Mouse (Mus musculus) lung, embryonic 16.5 days (tissue): ENCODE measurements around the gene Fgf2. TPM values are rescaled to one million over a fixed set of nuclear protein-coding genes. Genes with fewer than 3 reads are reported as not detected.
A peak's percentile ranks its signal among the peaks of the same experiment; 100 is the strongest.

Experiments used
- ATAC-seq: fragments of 200-750 bp; cut with Nextera tagmentation; 2 replicates; pipeline ENCODE4 v1.8.0; 2017; ENCODE audit warnings: low read depth, mild to moderate bottlenecking, moderate library complexity
- H3K27ac ChIP-seq: fragments of 300-500 bp; sonication (generic); 2 replicates; pipeline ENCODE4 v1.5.1; 2014; ENCODE audit warnings: mild to moderate bottlenecking, control low read depth, low read length
- H3K27me3 ChIP-seq: fragments of 300-500 bp; sonication (generic); 2 replicates; pipeline ENCODE4 v1.6.1; 2014; ENCODE audit warnings: low read depth, low read length, mixed read lengths; ENCODE audit not compliant: control insufficient read depth, insufficient read depth
- H3K36me3 ChIP-seq: fragments of 300-500 bp; sonication (generic); 2 replicates; pipeline ENCODE4 v1.6.1; 2014; ENCODE audit warnings: low read length; ENCODE audit not compliant: control insufficient read depth, insufficient read depth
- H3K4me1 ChIP-seq: fragments of 300-500 bp; sonication (generic); replicated peaks from 2 replicates; pipeline ENCODE4 v1.6.1; 2014; ENCODE audit warnings: low read length, mixed read lengths; ENCODE audit not compliant: control insufficient read depth, insufficient read depth
- H3K4me2 ChIP-seq: fragments of 300-500 bp; sonication (generic); 2 replicates; pipeline ENCODE4 v1.6.1; 2014; ENCODE audit warnings: low read depth, low read length, control low read depth
- H3K4me3 ChIP-seq: fragments of 300-500 bp; sonication (generic); 2 replicates; pipeline ENCODE4 v1.5.1; 2014; ENCODE audit warnings: mild to moderate bottlenecking, low read length, control low read depth
- H3K9ac ChIP-seq: fragments of 300-500 bp; sonication (generic); 2 replicates; pipeline ENCODE4 v1.6.1; 2014; ENCODE audit warnings: low read length, control low read depth
- H3K9me3 ChIP-seq: fragments of 300-500 bp; sonication (generic); 2 replicates; pipeline ENCODE4 v1.6.1; 2016; ENCODE audit warnings: low read length; ENCODE audit not compliant: control insufficient read depth
- WGBS: fragments of 180-500 bp; shearing (Covaris S2); extraction: QIAGEN DNeasy Blood & Tissue Kit; methylation state at CpG from one replicate; pipeline ENCODE4 v1.1.7; 2014; 5-methylcytosine and 5-hydroxymethylcytosine counted together
- polyA plus RNA-seq: library from polyadenylated mRNA; unstranded; fragments of >200 nt; fragmentation: Nextera tagmentation; extraction: Ambion mirVana; gene quantifications from 2 replicates; pipeline ENCODE4 v1.2.1, GENCODE M21; 2015

Gene Fgf2
- polyA plus RNA-seq, 1 experiment from 2014 or later: 2.8 TPM

- Histone ChIP-seq H3K36me3 (no peaks in the 10 kb centered on the region), H3K9me3 (no peaks in the 10 kb centered on the region), H3K9ac (no peak overlapping the region), H3K4me2 (no peak overlapping the region), H3K4me1 (peaks cover 10% of the 10 kb centered on the region), H3K27me3 (no peaks in the 10 kb centered on the region), H3K27ac (peak overlapping the region; percentile 64), H3K4me3 (no peak overlapping the region)
- 87% methylated on average over 5 of the region's 5 CpGs for WGBS
- no peak for ATAC-seq
These were observed 48.9 kb downstream of the Fgf2 start for GRCm38 (mm10) chr3:37396930-37397608.

- peak overlapping the region; percentile 64 for H3K27ac ChIP-seq
- WGBS: 71% methylated on average over 3 of the region's 3 CpGs
- H3K36me3 ChIP-seq: no peaks in the 10 kb centered on the region
- H3K27me3 ChIP-seq: no peaks in the 10 kb centered on the region
- H3K9ac ChIP-seq: no peak overlapping the region
- no peak overlapping the region for H3K4me3 ChIP-seq
- no peak for ATAC-seq
- no peaks in the 10 kb centered on the region for H3K9me3 ChIP-seq
- no peak overlapping the region for H3K4me2 ChIP-seq
- peaks cover 10% of the 10 kb centered on the region for H3K4me1 ChIP-seq
These were observed 49.5 kb downstream of the Fgf2 start for GRCm38 (mm10) chr3:37397646-37398045.

DNA sequence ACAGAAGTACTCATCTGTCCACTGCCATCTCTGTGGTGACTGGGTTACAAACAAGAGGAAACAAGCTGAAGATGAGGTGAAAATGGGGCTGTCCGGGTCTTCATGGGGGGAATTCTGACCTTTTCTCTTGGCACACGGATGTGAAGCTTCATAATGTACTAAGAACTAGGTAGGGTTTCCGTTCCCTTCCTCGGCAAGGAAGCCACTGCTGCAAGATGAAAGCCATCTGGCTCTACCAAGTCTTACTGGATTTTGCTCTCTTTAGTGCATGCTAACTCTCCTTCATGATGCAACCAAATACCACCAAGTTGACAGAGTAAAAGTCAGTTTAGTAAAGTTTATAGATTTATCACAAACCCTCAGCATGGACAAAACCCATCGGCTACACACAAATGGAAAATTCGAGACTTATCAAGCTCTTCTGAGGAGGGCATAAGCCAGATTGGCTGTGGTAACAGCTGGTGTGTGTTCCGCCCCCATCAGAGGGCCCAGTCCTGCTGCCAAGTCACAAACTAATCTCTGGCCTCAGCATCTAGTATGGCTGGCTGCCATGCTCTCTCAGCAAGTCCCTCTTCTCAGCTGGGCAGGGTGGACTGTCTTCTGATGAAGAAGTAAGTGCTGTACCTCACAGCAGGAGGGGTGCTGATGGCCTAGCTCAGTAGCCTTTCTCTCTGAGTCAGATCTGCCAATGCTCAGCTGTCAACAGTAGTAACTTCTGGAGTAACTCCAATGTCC, 50.7 kb downstream of the Fgf2 start:
- H3K4me2 ChIP-seq: no peak overlapping the region
- H3K36me3 ChIP-seq: no peaks in the 10 kb centered on the region
- no peaks in the 10 kb centered on the region for H3K27me3 ChIP-seq
- H3K9ac ChIP-seq: no peak overlapping the region
- peaks cover 10% of the 10 kb centered on the region for H3K4me1 ChIP-seq
- H3K9me3 ChIP-seq: no peaks in the 10 kb centered on the region
- WGBS: 56% methylated on average over 7 of the region's 7 CpGs
- H3K4me3 ChIP-seq: no peak overlapping the region
- peak; percentile 92 for ATAC-seq
- H3K27ac ChIP-seq: peak overlapping the region; percentile 64

DNA sequence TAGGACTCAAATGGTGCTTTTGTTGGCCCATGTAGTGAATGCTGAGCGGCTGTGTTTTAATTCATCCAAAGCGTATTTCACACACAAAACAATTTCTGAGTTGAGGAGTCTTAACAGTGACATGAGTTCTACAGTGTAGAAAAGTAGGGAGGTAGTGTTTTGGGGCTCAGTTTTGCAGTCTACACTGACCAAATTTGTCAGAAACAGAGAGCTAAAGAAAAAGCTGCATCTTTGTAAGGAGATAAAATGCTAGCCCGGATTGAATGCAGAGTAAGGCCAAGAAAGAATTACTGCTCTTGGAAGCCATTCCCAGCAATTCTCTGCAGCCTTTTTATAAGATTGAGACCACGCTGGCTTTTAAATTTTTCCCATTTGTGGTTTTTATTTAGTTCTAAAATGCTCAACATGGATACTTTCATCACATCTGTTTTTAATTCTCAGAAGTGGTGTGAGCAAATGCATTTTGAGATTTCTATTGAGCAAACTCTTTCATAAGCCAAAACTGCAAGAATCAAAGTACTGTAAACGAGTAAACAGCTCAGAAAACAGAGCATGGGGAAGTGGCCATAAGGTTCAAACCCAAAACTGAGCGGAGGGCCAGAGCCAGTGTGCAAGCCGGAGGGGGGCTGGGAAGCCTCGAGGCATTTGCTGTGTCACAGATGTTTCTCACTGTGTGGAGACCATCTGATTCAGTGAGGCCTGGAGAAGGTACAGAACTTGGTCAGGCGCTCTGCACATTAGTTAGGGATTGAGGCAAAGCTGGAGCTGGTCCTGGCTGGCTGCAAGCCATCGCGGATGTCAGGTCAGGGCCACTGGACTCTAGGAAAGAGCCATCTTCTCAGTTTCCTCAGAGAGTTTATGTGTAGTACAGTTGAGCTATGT, 53.8 kb downstream of the Fgf2 start:
- WGBS: 66% methylated on average over 11 of the region's 11 CpGs
- H3K9me3 ChIP-seq: no peaks in the 10 kb centered on the region
- H3K27ac ChIP-seq: peak overlapping the region; percentile 53
- no peak overlapping the region for H3K4me2 ChIP-seq
- H3K4me1 ChIP-seq: peaks cover 10% of the 10 kb centered on the region
- no peaks in the 10 kb centered on the region for H3K36me3 ChIP-seq
- H3K27me3 ChIP-seq: no peaks in the 10 kb centered on the region
- ATAC-seq: peak; percentile 22; the same call in 1 of the 2 replicates
- H3K4me3 ChIP-seq: no peak overlapping the region
- H3K9ac ChIP-seq: no peak overlapping the region

DNA sequence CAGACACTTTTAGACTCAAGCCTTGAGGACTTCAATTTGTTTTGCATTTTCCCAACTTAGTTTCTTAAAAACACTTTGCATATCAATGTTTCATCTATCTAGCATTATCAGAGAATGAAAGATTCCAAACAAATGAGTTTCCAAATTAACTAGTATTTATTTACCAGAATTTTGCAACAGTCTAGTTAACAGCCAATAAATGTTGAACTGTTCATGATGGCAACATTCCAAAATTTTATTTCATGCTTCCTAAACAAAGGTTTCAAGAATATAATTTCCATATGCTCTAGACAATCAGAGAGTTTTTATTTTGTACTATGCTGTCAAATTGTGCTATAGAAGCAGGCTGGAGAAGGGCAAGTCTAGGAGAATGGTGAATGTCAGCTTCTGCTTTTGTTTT, 59.5 kb downstream of the Fgf2 start:
- no peaks in the 10 kb centered on the region for H3K4me1 ChIP-seq
- no peaks in the 10 kb centered on the region for H3K27me3 ChIP-seq
- no peak overlapping the region for H3K4me3 ChIP-seq
- H3K36me3 ChIP-seq: no peaks in the 10 kb centered on the region
- H3K4me2 ChIP-seq: no peak overlapping the region
- peak; percentile 66 for ATAC-seq
- no peak overlapping the region for H3K27ac ChIP-seq
- H3K9ac ChIP-seq: no peak overlapping the region
- no peaks in the 10 kb centered on the region for H3K9me3 ChIP-seq

DNA sequence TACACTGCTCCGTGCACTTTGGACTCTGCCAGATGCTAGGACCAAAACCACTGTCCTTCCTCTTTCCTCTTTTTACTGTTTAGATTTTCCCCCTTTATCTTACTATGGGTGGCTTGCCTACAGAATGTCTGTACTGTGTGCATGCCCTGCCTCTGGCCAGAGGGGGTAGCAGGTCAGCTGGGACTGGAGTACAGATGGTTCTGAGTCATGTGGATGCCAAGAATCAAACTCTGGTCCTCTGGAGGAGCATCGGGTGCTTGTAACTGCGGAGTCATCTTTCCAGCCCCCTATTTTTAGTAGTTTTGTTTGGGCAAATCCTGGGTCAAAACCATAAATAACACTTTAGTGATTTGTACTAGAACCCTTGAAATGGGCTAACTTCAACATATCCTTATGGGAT, 65.3 kb downstream of the Fgf2 start:
- no peak overlapping the region for H3K27ac ChIP-seq
- no peaks in the 10 kb centered on the region for H3K27me3 ChIP-seq
- no peak overlapping the region for H3K9ac ChIP-seq
- no peak overlapping the region for H3K4me2 ChIP-seq
- no peak overlapping the region for H3K4me3 ChIP-seq
- H3K9me3 ChIP-seq: no peaks in the 10 kb centered on the region
- WGBS: 80% methylated on average over 3 of the region's 3 CpGs
- H3K36me3 ChIP-seq: no peaks in the 10 kb centered on the region
- peaks cover 2% of the 10 kb centered on the region for H3K4me1 ChIP-seq
- ATAC-seq: no peak

DNA sequence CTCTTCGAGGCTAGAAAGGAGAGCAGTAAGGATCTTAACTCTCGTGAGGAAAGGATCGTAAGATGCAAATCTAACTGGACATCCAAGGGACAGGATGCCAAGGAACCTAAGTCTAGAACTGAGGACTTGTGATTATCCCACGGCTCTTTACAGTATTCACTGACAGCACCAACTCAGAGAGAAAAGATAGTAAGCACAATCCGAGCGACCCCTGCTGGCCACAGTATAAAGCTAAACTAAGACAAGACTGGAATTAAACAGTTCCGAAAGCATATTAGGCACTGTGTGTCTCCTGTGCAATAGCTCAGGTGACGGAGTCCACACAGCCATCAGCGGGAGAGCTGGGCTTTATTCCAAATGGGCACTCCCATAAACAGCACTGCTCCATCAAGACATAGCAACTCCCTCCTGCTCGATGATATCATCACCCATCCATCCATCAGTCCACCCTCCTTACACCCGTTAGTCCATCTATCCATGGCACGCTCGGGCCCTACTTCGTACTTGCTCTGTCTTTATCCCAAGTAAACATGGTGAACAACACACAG, 66.3 kb downstream of the Fgf2 start:
- no peak overlapping the region for H3K4me2 ChIP-seq
- H3K27me3 ChIP-seq: no peaks in the 10 kb centered on the region
- no peak overlapping the region for H3K27ac ChIP-seq
- H3K9me3 ChIP-seq: no peaks in the 10 kb centered on the region
- no peak overlapping the region for H3K9ac ChIP-seq
- H3K4me3 ChIP-seq: no peak overlapping the region
- H3K4me1 ChIP-seq: peaks cover 7% of the 10 kb centered on the region
- WGBS: 44% methylated on average over 14 of the region's 14 CpGs
- no peak for ATAC-seq
- no peaks in the 10 kb centered on the region for H3K36me3 ChIP-seq

GRCm38 (mm10) chr3:37418341-37418740, 70.2 kb downstream of the Fgf2 start:
- Histone ChIP-seq H3K27ac (no peak overlapping the region), H3K4me2 (peak overlapping the region; percentile 86), H3K9ac (peak overlapping the region; percentile 88), H3K4me1 (peaks cover 15% of the 10 kb centered on the region), H3K27me3 (no peaks in the 10 kb centered on the region), H3K4me3 (peak overlapping the region; percentile 90), H3K36me3 (no peaks in the 10 kb centered on the region), H3K9me3 (no peaks in the 10 kb centered on the region)
- WGBS: 54% methylated on average over 5 of the region's 5 CpGs
- ATAC-seq: no peak
